Mouse (Mus musculus) intestine, embryonic 14.5 days (tissue): ENCODE measurements around the gene Gm12666. TPM values are rescaled to one million over a fixed set of nuclear protein-coding genes. Genes with fewer than 3 reads are reported as not detected.
"Not testable (repeated sequence)": the region's sequence is repeated elsewhere in the genome, so short reads cannot be mapped to it uniquely, and the experiment has no call there.

Source experiments
- ATAC-seq: fragments of 200-750 bp; cut with Nextera tagmentation; replicated peaks from 2 replicates; pipeline ENCODE4 v1.8.0; 2017; ENCODE audit warnings: low read depth, moderate number of reproducible peaks, moderate TSS enrichment, moderate library complexity; ENCODE audit not compliant: low FRiP score, low TSS enrichment
- DNase-seq: peaks from one replicate; pipeline ENCODE4 v3.0.0-alpha.2; 2018; ENCODE audit warnings: low spot score
- H3K27ac ChIP-seq: fragments of 300-500 bp; sonication (generic); 2 replicates; pipeline ENCODE4 v1.5.1; 2014; ENCODE audit warnings: low read depth, mild to moderate bottlenecking, control low read depth
- H3K27me3 ChIP-seq: fragments of 300-500 bp; sonication (generic); replicated peaks from 2 replicates; pipeline ENCODE4 v1.6.1; 2014; ENCODE audit warnings: low read length, control low read depth; ENCODE audit not compliant: control insufficient read depth, insufficient read depth
- H3K36me3 ChIP-seq: fragments of 300-500 bp; sonication (generic); 2 replicates; pipeline ENCODE4 v1.6.1; 2014; ENCODE audit warnings: low read length, control low read depth; ENCODE audit not compliant: control insufficient read depth, insufficient read depth
- H3K4me1 ChIP-seq: fragments of 300-500 bp; sonication (generic); replicated peaks from 2 replicates; pipeline ENCODE4 v1.6.1; 2014; ENCODE audit warnings: low read length, control low read depth, mixed read lengths; ENCODE audit not compliant: control insufficient read depth, insufficient read depth
- H3K4me2 ChIP-seq: fragments of 300-500 bp; sonication (generic); 2 replicates; pipeline ENCODE4 v1.6.1; 2014; ENCODE audit warnings: low read length
- H3K4me3 ChIP-seq: fragments of 300-500 bp; sonication (generic); 2 replicates; pipeline ENCODE4 v1.5.1; 2014; ENCODE audit warnings: low read depth, low read length, control low read depth, mixed read lengths
- H3K9ac ChIP-seq: fragments of 300-500 bp; sonication (generic); 2 replicates; pipeline ENCODE4 v1.6.1; 2014; ENCODE audit warnings: mild to moderate bottlenecking, low read length
- H3K9me3 ChIP-seq: fragments of 300-500 bp; sonication (generic); 2 replicates; pipeline ENCODE4 v1.6.1; 2016; ENCODE audit warnings: low read length, control low read depth; ENCODE audit not compliant: control insufficient read depth
- WGBS: fragments of 180-500 bp; shearing (Covaris S2); extraction: QIAGEN DNeasy Blood & Tissue Kit; methylation state at CpG from one replicate; pipeline ENCODE4 v1.1.7; 2014; 5-methylcytosine and 5-hydroxymethylcytosine counted together
- polyA plus RNA-seq: library from polyadenylated mRNA; unstranded; fragments of >200 nt; fragmentation: Nextera tagmentation; extraction: Ambion mirVana; gene quantifications from 2 replicates; pipeline ENCODE4 v1.2.1, GENCODE M21; 2014

Gm12666 gene
- not detected in 2 replicates for polyA plus RNA-seq

DNA sequence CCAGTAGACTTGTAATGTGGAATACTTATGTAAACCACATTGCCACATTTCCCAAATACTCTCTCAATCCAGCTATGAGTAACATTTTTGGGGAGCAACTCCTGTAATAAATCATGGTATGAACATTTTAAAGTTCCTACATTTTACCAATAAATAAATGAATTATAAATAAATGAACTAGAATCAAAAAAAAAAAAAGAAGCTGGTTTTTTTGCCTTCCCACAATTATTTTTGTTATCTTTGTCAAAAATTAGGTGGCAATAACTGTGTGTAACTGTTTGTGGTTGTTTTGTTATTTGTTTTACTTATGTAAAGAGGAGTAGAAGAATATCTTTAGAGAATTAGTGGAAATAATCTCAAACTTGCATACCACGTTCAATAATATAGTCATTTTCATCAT is at the start of gene Gm12666:
Gene Gm12666, minus strand, starts transcription at position 101 of the 400 bp plus-strand sequence.
- not testable (repeated sequence) for H3K9ac ChIP-seq, H3K27me3 ChIP-seq, H3K4me3 ChIP-seq, H3K4me2 ChIP-seq, H3K36me3 ChIP-seq, H3K27ac ChIP-seq, DNase-seq, H3K4me1 ChIP-seq, H3K9me3 ChIP-seq, ATAC-seq
- 70% methylated on average over 1 of the region's 1 CpGs for WGBS

DNA sequence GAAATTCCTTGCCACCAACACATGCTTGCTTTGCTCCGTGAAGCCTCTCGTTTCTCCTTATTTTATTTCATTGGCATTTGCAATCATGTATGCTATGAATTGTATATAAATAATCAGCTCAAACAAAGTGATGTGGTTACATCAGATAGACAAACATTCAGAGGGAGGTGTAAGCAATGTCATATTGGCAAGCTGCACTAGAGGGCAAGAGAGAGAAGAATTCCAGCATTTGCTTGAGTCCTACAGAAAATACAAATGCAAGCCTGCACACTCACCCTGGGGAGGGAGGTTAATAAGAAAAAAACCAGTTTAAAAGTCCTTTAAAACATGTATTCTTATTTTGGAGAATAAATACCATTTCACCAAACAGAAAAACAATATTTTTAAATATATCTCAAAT is 34.8 kb upstream of the Gm12666 start:
- Histone ChIP-seq H3K27ac (no peak overlapping the region), H3K4me2 (no peak overlapping the region), H3K4me3 (no peak overlapping the region), H3K36me3 (no peaks in the 10 kb centered on the region), H3K4me1 (no peaks in the 10 kb centered on the region), H3K9ac (no peak overlapping the region), H3K9me3 (no peaks in the 10 kb centered on the region), H3K27me3 (no peaks in the 10 kb centered on the region)
- DNase-seq (no peak), ATAC-seq (no peak)
- WGBS, result 75% methylated on average over 2 of the region's 2 CpGs

DNA sequence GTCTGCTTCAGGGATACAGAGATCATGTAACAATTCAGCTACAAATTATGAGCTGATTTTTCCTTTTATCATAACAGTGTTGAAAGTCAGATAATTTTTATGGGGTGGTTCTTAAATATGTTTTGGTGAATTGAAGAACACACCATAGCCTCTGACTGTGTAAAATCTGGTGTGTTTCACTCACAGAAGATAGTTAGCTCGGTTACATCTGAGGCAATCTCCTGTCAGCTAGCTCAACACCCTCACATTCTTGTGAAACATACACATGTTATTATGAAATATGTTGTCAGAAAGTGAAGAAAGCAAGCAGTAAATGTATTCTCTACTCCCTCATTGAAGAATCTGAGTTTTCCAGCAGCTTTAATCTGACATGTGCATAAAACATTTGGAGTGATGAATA is 24.7 kb upstream of the Gm12666 start:
- Histone ChIP-seq H3K36me3 (no peaks in the 10 kb centered on the region), H3K4me2 (no peak overlapping the region), H3K27ac (no peak overlapping the region), H3K9me3 (no peaks in the 10 kb centered on the region), H3K9ac (no peak overlapping the region), H3K27me3 (no peaks in the 10 kb centered on the region), H3K4me1 (no peaks in the 10 kb centered on the region), H3K4me3 (no peak overlapping the region)
- no peak for DNase-seq
- no peak for ATAC-seq
- 68% methylated on average over 1 of the region's 1 CpGs for WGBS

DNA sequence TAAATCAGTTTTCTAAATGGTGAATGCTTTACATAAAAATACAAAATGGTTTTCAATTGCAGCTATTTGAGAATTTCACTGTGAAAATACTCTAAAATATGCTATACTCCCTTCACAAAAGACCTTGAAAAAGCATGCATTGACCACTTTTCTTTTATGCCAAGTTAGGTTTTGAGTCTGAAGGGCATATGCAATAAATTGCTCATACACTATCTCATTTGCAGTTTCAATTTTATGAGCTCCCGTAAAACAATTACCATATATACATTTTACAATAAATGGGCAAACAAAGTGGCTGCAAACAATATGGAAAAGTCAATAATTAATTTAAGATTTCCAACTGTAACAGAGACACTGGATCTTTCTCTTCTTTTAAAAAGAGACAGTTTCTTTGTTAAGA is 38.9 kb downstream of the Gm12666 start:
- 81% methylated on average over 1 of the region's 1 CpGs for WGBS
- DNase-seq (no peak), ATAC-seq (no peak)
- Histone ChIP-seq H3K4me3 (no peak overlapping the region), H3K27ac (no peak overlapping the region), H3K9ac (no peak overlapping the region), H3K9me3 (no peaks in the 10 kb centered on the region), H3K36me3 (no peaks in the 10 kb centered on the region), H3K4me2 (no peak overlapping the region), H3K27me3 (no peaks in the 10 kb centered on the region), H3K4me1 (no peaks in the 10 kb centered on the region)

DNA sequence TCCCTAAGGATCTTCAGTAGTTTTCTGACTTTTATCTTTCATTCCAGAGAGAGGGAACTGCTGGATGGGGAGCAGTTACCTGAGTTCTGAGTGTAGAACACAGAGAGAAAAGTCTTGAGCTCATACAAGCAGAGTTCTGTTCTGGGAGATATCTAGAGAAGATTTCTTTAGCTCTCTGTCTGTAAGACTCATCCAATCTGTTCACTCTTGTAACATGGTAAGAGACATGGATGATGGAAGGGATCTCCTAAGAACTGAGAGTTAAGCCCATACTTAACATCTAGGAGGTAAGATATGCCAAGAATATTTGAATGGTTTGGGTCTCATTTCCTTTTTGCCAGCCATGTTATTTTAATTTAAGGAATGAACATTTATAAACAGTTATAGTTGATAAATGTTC is 44.4 kb downstream of the Gm12666 start, which contains the start of gene Izumo3:
Gene Izumo3, minus strand, starts transcription at position 101 of the 400 bp plus-strand sequence.
- ATAC-seq (no peak), DNase-seq (no peak)
- Histone ChIP-seq H3K4me2 (no peak within 1 kb of the TSS), H3K9me3 (no peaks in the 10 kb centered on the region), H3K27ac (no peak within 1 kb of the TSS), H3K36me3 (no peaks in the 10 kb centered on the region), H3K4me3 (no peak within 1 kb of the TSS), H3K9ac (no peak within 1 kb of the TSS), H3K27me3 (no peaks in the 10 kb centered on the region), H3K4me1 (no peaks in the 10 kb centered on the region)

Other genes with a start within 250 kb of the Gm12666 start
- not detected in 2 replicates for gene Izumo3, start 44.5 kb downstream of the Gm12666 start, polyA plus RNA-seq